Mouse (Mus musculus) gastrocnemius, postnatal 10 days (tissue): ENCODE data around the gene Fn3krp. TPM values are rescaled to one million over a fixed set of nuclear protein-coding genes. Genes with fewer than 3 reads are reported as not detected.

Experiments used
- DNase-seq: peaks from one replicate; pipeline ENCODE4 v3.0.0; 2021; ENCODE audit warnings: mixed read lengths
- microRNA-seq, 2 experiments: library from miRNA; unstranded; fragments of <30 nt; microRNA quantifications; one replicate each; pipeline ENCODE4 v1.2.0; 2021
- total RNA-seq, 2 experiments: library from RNA; stranded (reverse); gene quantifications; 2 replicates each; pipeline ENCODE4 v1.2.3; 2021

Gene Fn3krp
- total RNA-seq, 2 experiments from 2014 or later = 6.1 to 8.1 TPM

- DNase-seq = no peak
These were observed 20.9 kb downstream of the Fn3krp start for GRCm38 (mm10) chr11:121442076-121442475.

DNA sequence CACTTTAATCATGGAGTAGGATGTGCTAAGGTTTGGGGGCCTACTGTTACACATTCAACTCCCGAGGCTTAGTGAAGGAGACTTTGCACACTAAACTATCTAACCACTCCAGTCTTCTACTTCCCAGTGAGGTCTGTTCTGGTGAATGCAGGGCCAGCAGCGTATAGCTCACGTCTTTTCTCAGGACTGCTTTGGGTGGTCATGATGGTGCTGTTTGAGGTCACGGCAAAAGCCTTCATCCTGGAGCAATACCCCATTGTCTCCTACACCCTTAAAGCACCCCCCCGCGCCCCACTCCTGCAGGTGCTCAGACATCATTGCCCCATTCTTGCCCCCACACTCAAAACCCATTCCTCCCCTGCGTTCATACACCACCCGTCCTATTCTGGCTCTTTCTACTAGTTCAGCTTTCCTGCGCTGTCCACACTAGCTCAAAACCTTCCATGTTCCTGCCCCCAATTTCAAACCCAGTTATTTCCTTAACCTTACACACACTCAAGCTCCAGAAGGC lies 30.1 kb downstream of the Fn3krp start:
- peak; percentile 10 for DNase-seq

GRCm38 (mm10) chr11:121451753-121452635 lies 30.8 kb downstream of the Fn3krp start, which contains the start of gene Tbcd:
Tbcd (plus strand) TSS chr11:121451949.
- DNase-seq = peak; percentile 93

DNA sequence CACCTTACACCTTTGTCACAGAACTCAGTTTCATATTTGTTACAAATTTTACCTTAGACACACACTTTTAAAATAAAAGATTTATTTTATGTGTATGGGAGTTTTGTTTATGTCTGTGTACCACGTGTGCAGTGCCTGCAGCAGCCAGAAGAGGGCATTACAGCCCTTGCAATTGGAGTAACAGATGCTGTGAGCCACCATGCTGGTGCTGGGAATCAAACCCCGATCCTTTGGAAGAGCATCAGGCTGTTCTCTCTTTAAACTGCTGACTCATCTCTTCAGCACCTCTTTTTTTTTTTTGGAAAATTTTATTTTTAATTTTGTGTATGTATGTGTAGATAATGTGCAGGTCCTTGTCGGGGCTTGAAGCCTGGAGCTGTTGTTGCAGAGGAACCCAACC lies 36.7 kb downstream of the Fn3krp start:
- DNase-seq = no peak

DNA sequence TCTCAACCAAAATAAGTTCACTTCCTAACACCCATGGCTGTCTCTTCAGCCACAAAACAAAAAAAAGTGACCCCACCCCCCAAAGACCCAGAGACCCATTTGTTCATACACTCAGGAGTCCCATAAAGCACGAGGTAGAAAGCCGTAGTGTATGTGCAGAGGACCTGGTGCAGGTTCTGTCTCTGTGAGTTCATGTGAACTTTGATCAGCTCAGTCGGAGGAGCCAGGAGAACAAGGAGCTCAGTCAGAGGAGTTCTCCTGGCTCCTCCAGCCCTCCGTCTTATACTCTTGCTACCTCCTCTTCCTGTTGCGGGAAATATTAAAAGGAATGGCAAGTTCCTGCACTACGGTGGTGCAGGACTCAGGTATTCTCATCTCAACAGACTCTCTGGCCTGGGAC lies 46.2 kb downstream of the Fn3krp start:
- no peak for DNase-seq

GRCm38 (mm10) chr11:121474831-121475230 lies 53.6 kb downstream of the Fn3krp start:
- DNase-seq = no peak

- DNase-seq = peak; percentile 82
These were observed 54.7 kb downstream of the Fn3krp start for GRCm38 (mm10) chr11:121475699-121476415.

DNA sequence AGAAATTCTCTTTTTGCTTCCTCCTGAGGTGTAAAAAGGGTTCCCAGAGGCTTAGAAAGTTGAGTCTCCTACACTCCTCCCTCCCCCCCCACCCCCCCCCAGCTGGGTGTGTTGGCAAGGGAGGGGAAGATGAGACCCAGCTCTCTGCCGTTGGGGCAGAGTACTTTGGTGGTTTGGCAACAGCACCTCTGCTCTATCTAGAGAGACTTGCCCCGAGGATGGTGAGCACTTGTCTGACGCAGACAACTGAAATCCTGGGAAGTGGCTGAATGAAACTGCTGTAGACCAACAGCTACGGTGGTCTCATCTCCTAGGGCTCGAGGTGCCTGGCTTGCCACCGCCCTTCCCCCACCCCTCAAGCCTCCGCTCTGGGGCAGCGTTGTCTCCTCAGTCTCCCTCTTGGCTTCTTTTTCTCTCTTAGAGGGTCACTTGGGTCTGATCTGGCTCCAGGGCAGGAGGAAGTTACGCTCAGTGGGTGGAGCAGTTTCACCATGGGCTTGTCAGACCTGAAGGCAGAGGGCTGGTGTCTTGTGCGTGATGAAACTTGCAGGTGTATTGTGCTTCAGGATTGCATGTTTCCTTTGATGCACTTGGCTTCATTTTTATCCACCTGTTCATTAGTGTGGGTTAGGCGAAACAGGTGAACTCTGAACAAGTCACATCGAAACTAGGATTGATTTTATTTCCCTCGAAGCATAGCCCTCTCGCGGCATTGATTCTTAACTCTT lies 58.4 kb downstream of the Fn3krp start:
- DNase-seq = no peak

Small RNAs within 50 kb of the gene (microRNA-seq; reads per million reads assigned to microRNA genes)
- 0.25 to 1.3 reads per million in 2 experiments for gene Mir7236

Other genes with a start within 250 kb of the Fn3krp start
- gene Hexdc, start 217.0 kb upstream of the Fn3krp start, total RNA-seq = 10 to 100 TPM in 1 of 2 experiments, 1 to 10 TPM in 1; 8.6 to 10.3 TPM
- gene Ogfod3, start 216.7 kb upstream of the Fn3krp start, total RNA-seq = 10 to 100 TPM; 13.2 to 13.5 TPM
- gene Cybc1, start 192.1 kb upstream of the Fn3krp start, total RNA-seq = 1 to 10 TPM; 6.3 to 7.2 TPM
- 10 to 100 TPM; 36.5 to 41.6 TPM for gene Narf, start 184.1 kb upstream of the Fn3krp start, total RNA-seq
- gene Foxk2, start 161.4 kb upstream of the Fn3krp start, total RNA-seq = 10 to 100 TPM; 23.4 to 29.1 TPM
- 10 to 100 TPM; 40.7 to 45.4 TPM for gene Wdr45b, start 67.0 kb upstream of the Fn3krp start, total RNA-seq
- gene Rab40b, start 33.1 kb upstream of the Fn3krp start, total RNA-seq = 10 to 100 TPM; 23.8 to 27.4 TPM
- 1 to 10 TPM; 5.0 to 7.6 TPM for gene Fn3k, start 13.5 kb downstream of the Fn3krp start, total RNA-seq
- gene Tbcd, start 30.5 kb downstream of the Fn3krp start, total RNA-seq = 10 to 100 TPM; 18.4 to 18.8 TPM
- gene Zfp750, start 97.9 kb downstream of the Fn3krp start, total RNA-seq = not detected